Mouse (Mus musculus): ENCODE data around the gene Gpr19.

DNA sequence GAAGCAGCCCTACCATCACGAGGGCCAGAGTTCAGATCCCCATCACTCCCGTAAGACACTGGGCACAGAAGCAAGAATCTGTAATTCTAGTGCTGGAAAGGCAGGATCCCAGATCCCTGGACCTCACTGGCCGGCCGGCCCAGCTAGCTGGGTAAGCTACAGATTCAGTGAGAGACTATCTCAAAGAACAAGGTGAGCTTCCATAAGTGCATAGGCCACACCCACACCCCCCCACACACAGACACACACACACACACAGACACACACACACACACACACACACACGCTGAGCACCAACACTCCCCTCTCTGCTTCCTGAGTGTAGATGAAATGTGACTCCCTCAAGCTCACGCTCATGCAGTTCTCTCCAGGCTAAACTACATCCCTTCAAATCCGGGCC is 7.9 kb downstream of the Gpr19 start:
- TF ChIP-seq ZC3H11A (IDR thresholded peaks at IDR 0.05; ENCODE audit: borderline replicate concordance, low read depth, low read length): no peak
- no peak for TF ChIP-seq ZNF384 (IDR thresholded peaks at IDR 0.05; ENCODE audit: low read depth, low read length)
- TF ChIP-seq HCFC1 (IDR thresholded peaks at IDR 0.05; ENCODE audit: borderline replicate concordance, insufficient read depth, low read length): no peak
